Mouse (Mus musculus) left cerebral cortex, adult 2 months (tissue): ENCODE results near the gene Lamb3. TPM values are rescaled to one million over a fixed set of nuclear protein-coding genes. Genes with fewer than 3 reads are reported as not detected.

Experiments used
- DNase-seq, 2 experiments: peaks; one replicate each; pipeline ENCODE4 v3.0.0; 2021 to 2022; ENCODE audit warnings: low spot score in 2 of 2, mixed read lengths in 1 of 2; ENCODE audit errors: extremely low spot score in 1 of 2
- H3K27ac ChIP-seq: fragments of 200-600 bp; 2 replicates; pipeline ENCODE4 v1.8.1; 2022
- H3K4me3 ChIP-seq: fragments of 200-600 bp; 2 replicates; pipeline ENCODE4 v1.8.1; 2022
- CTCF ChIP-seq: fragments of 200-600 bp; IDR thresholded peaks from 2 replicates; pipeline ENCODE4 v1.8.1; 2022; ENCODE audit warnings: antibody characterized with exemption, mild to moderate bottlenecking, moderate library complexity
- intact Hi-C: fragments of 180-260 bp; cut with DNase I; formaldehyde crosslinking; loops from one replicate; pipeline ENCODE4 v1.15.1; 2025
- total RNA-seq, 2 experiments: library from RNA; stranded (reverse); gene quantifications; 2 replicates each; pipeline ENCODE4 v1.2.3; 2021

Gene Lamb3
- total RNA-seq, 2 experiments from 2014 or later: 0.97 to 1.1 TPM

- TF ChIP-seq CTCF: no peak
- Histone ChIP-seq H3K4me3 (no peak overlapping the region), H3K27ac (no peak overlapping the region)
- DNase-seq: no peak
- intact Hi-C loops: no loop called here
Measured at GRCm38 (mm10) chr1:193342198-193342946, 134.9 kb downstream of the Lamb3 start.

- H3K4me3 ChIP-seq: no peak overlapping the region
- H3K27ac ChIP-seq: no peak overlapping the region
- intact Hi-C loops: no loop called here
- TF ChIP-seq CTCF: no peak
- no peak for DNase-seq
Measured at GRCm38 (mm10) chr1:193343853-193344252, 136.4 kb downstream of the Lamb3 start.

- intact Hi-C loops: no loop called here
- DNase-seq: no peak
- Histone ChIP-seq H3K27ac (no peak overlapping the region), H3K4me3 (no peak overlapping the region)
- TF ChIP-seq CTCF: no peak
Measured at GRCm38 (mm10) chr1:193344976-193345375, 137.5 kb downstream of the Lamb3 start.

- H3K27ac ChIP-seq: no peak overlapping the region
- no peak for DNase-seq
- intact Hi-C loops: no loop called here
- H3K4me3 ChIP-seq: no peak overlapping the region
- no peak for TF ChIP-seq CTCF
Measured at GRCm38 (mm10) chr1:193346908-193347307, 139.4 kb downstream of the Lamb3 start.

GRCm38 (mm10) chr1:193348261-193348962 is 140.9 kb downstream of the Lamb3 start:
- no peak for TF ChIP-seq CTCF
- Histone ChIP-seq H3K4me3 (no peak overlapping the region), H3K27ac (no peak overlapping the region)
- DNase-seq: no peak
- intact Hi-C loops: no loop called here

GRCm38 (mm10) chr1:193349702-193350545 is 142.4 kb downstream of the Lamb3 start:
- no peak overlapping the region for H3K4me3 ChIP-seq
- intact Hi-C loops: loop anchor here (2.0 kb wide), 2 partner anchors 17 to 19 kb away; no protein-coding TSS in a partner anchor
- peak overlapping the region; percentile 73 for H3K27ac ChIP-seq
- TF ChIP-seq CTCF: no peak
- no peak for DNase-seq

- DNase-seq: peak in 1 of 2 experiments; percentile 73
- TF ChIP-seq CTCF: no peak
- intact Hi-C loops: loop anchor here (2.0 kb wide), 2 partner anchors 18 kb away; no protein-coding TSS in a partner anchor
- Histone ChIP-seq H3K27ac (peak overlapping the region; percentile 87), H3K4me3 (no peak overlapping the region)
Measured at GRCm38 (mm10) chr1:193350546-193350801, 143.0 kb downstream of the Lamb3 start.

GRCm38 (mm10) chr1:193351583-193351982 is 144.1 kb downstream of the Lamb3 start:
- Histone ChIP-seq H3K27ac (peak overlapping the region; percentile 87), H3K4me3 (no peak overlapping the region)
- TF ChIP-seq CTCF: no peak
- intact Hi-C loops: loop anchor here (2.0 kb wide), 2 partner anchors 17 to 19 kb away; no protein-coding TSS in a partner anchor
- DNase-seq: peak in 1 of 2 experiments; percentile 66

GRCm38 (mm10) chr1:193359199-193359598 is 151.7 kb downstream of the Lamb3 start:
- H3K4me3 ChIP-seq: no peak overlapping the region
- DNase-seq: no peak
- H3K27ac ChIP-seq: no peak overlapping the region
- intact Hi-C loops: no loop called here
- no peak for TF ChIP-seq CTCF

- no peak overlapping the region for H3K4me3 ChIP-seq
- peak overlapping the region; percentile 24; the same call in 1 of the 2 replicates for H3K27ac ChIP-seq
- no peak for TF ChIP-seq CTCF
- DNase-seq: no peak
- intact Hi-C loops: no loop called here
Measured at GRCm38 (mm10) chr1:193361181-193361580, 153.7 kb downstream of the Lamb3 start.

- Histone ChIP-seq H3K27ac (no peak overlapping the region), H3K4me3 (no peak overlapping the region)
- TF ChIP-seq CTCF: no peak
- intact Hi-C loops: no loop called here
- DNase-seq: no peak
Measured at GRCm38 (mm10) chr1:193362078-193362477, 154.6 kb downstream of the Lamb3 start.

GRCm38 (mm10) chr1:193363801-193364231 is 156.3 kb downstream of the Lamb3 start:
- peak; percentile 82 for TF ChIP-seq CTCF
- peak; percentile 63 to 68 for DNase-seq
- Histone ChIP-seq H3K4me3 (no peak overlapping the region), H3K27ac (peak overlapping the region; percentile 37)
- intact Hi-C loops: loop anchor here (1.0 kb wide), 1 partner anchor 34 kb away; no protein-coding TSS in a partner anchor
